Mouse (Mus musculus) liver, postnatal 0 days (tissue): ENCODE data around the gene Rabgap1l.
A peak's percentile ranks its signal among the peaks of the same experiment; 100 is the strongest.

Source experiments
- CTCF ChIP-seq: sonication (generic); IDR thresholded peaks from 2 replicates; pipeline ENCODE4 v1.5.1; 2016; ENCODE audit warnings: antibody characterized with exemption, low read depth
- EP300 ChIP-seq: IDR thresholded peaks from 2 replicates; pipeline ENCODE4 v1.6.1; 2016; ENCODE audit warnings: antibody characterized with exemption, low read depth, mild to moderate bottlenecking

DNA sequence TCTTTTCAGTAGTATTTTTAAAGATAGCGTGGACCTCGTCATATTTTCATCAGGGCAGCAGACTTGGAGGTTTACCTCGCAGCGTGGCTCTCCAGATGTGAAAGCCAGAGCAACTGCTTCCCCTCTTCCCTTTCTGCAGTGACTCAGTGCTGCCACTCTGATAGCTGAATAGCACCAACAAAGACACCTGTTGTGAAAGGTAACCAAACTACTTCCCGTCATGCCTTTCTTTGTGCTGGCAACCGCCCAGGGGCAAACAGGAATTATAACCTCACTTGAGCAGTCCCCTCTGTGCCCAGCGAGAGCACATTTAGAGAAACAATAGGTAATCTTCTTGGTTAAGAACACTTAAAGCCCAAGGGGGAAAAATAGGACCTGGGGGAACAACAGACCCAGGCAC, 484.0 kb downstream of the Rabgap1l start:
- TF ChIP-seq CTCF, result peak; percentile 48
- TF ChIP-seq EP300, result no peak
